Mouse (Mus musculus) kidney, adult 11 months (tissue): ENCODE data around the gene Mprip.

Experiments
- DNase-seq: peaks from one replicate; pipeline ENCODE4 v3.0.0; 2022

Mprip gene

DNA sequence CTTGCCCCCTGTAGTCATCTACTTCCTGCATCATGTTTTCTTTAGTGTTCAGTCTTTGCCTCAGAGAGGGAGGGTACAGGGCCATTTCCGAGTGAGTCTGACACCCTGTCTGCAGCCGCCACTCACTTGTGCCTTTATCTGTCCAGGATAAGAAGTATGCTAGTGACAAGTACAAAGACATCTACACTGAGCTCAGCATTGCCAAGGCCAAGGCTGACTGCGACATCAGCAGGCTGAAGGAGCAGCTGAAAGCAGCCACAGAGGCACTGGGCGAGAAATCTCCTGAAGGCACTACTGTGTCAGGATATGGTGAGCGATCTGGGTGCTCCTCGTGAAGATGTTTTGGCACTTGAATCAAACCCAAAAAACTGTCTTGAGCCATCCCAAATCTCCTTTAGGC is 108.6 kb downstream of the Mprip start:
- DNase-seq, result no peak

DNA sequence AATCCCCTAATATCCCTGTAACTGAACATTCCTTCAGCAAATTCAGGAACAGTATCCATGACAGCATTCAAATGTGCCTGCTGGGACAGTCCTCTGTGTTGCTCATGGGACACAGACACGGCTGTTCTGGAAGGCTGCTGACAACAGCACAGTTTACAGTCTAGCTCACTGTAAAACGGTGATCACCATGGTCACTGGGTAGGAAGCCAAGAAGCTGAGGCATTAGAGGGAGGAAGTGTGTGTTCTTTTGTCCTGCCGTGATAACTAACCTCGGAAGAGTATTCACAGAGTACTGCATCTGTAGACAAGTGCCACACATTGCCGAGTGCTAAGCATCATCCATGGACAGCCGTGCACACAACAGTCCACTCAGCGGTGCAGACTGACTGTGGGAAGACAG is 109.6 kb downstream of the Mprip start:
- DNase-seq, result no peak

DNA sequence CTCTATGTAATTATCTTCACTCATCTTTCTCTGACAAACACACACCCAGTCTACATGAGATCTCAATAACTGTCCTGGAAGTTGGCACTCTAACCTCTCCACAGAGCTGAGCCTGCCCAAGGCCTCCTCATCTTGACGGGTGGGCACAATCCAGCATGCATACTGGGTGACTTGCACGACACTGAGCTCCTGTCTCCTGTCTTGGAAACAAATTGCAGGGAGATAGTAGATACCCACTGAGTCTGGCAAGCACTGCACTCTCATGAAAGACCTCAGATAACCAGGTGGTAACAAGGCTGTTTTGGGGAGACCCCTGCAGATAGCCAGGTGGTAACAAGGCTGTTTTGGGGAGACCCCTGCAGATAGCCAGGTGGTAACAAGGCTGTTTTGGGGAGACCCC is 111.2 kb downstream of the Mprip start:
- no peak for DNase-seq

DNA sequence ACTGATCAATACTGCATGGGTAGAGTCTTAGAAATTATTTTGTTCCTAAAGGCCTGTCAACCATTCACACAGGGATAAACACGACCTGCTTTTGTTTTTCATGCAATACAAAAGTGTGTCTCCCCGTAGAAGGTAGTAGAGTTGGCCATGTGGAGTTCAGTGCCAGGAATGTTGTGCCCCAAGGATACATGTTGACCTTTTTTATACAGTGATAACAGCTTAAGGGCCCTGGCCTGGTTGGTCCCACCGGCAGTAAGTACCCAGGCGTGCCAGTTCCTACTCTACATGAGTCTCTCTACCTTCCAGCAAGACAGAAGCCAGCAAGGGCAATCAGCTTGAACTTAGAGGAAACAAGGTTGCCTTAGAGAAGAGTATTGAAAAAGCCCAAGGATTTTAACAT is 111.8 kb downstream of the Mprip start:
- no peak for DNase-seq

DNA sequence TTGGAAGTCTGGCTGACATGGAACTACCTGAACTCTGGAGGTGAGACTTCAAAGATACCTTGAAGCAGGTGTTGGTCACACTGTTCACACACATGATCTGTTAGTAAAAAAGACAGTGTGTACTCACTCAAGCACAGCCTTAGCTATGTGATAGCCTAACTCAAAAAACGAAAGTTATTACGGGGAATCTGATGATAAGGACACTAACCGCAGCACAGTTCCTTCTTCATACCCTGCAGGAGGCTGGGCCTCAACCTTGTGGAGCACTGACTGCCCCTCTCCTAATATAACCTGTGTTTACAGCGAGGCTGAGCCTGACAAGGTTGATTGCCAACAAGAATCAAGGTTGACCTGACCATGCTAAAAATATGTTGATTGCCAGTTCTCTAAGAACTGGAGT is 113.4 kb downstream of the Mprip start:
- no peak for DNase-seq

DNA sequence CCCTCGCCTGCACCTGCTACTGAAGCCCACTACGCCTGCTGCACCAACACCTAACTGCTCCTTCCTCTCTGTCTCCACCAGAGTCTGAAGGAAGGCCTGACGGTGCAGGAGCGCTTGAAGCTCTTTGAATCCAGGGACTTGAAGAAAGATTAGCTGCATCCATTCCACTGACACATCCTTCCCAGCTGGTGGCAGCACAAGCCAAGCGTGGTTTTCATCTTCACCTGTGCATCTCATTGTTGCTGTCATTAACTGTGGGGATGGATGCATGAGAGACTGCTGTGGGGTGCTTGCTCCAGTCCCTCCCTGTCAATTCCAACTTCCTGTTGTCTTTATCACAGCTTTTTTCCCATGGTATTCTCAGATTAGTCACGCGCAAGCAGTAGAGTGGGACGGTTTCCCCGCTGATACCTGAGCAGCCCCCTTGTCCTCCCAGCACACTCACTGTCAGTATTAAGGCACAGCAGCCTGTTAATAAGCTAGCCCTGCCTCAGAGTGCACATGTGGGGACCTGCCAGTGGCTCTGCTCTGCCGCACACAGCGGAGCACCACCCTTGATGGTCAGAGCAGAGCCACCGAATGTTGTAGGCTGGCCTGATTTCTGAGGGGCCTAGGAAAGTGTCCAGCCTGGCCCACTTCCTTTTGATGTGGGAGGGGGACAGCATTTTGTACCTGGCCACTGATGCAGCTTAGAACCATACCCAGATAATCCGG is 114.5 kb downstream of the Mprip start:
- no peak for DNase-seq

DNA sequence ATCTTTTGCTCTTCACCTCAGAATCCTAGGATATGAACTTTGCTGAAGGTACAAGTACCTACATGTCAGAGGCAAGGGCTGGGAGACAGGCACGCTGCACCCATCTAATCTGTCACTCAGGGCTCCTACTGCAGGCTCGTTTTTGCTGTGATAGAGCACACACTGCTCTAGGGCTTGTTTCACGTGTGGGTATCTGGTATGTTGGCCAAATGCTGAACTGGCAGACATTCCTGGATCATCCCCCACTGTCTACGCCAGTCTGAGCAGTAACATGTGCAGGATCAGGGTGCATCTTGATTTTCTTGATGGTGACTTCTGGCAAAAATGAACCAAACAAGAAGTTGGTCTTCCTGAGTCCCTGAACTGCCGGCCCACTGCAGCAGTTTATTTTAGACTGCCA is 116.2 kb downstream of the Mprip start:
- no peak for DNase-seq

DNA sequence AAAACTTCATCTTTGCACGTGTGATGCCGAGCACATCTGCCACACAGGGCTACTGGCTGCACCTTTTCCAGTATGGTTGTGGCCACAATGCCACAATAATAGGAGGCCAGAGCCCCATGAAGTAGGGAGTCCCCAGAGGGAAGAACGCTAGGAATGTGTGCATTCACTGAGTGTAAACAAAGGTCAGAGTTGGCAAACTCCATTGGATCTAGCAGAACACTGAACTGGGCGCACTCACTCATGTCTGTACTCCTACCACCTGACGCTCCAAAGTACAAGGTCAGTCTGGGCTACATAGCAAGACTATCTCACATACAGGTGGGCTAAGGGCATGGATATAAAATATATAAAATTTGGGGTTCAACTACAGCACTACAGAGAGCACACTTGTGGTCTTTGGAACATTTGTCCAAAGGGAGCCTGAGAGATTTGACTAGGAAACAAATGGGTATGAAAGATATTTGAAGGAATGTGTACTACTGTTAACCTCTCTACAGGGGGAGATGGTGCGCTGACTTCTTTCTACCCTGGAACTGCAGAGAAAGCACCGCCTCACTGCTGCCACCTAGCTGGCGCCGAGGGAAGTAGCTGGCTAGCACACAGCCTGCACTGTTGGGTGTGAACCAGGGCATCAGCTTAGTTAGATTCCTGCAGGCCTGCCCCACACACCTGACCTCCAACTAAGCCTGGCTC is 117.2 kb downstream of the Mprip start:
- peak; percentile 62 for DNase-seq

DNA sequence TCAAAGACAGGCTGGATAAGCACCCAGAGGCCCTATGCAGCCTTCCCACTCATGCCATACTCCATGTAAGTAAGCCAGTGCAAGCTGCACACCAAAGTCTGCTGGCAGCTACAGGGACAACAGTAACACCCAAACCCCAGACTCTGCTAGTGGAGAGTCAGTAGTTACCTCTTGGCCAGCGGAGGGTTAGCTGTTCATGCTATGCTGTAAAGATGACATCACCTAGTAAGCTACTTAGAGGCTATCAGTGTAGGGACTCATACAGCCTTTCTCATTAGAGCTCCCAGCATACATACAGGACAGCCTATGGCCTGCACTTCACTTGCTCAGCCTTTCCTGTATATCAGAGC is 117.7 kb downstream of the Mprip start:
- no peak for DNase-seq

DNA sequence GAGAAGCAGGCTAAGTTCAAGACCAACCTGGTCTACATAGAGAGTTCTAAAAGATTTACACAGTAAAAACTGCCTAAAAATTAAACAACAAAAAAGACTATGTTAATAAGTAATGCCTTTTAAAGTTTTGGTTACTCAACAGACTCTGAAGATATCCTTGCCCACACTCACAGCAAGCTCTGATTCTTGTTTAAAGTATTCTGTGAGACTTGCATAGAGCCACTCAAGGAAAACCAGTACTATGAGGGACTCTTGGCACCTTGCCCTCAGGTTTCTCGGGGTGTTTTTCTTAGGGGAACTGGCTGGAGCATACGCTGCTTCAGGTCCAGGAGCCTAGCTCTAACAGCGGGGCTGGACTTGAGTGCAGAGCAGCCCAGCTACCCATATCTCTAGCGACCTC is 118.3 kb downstream of the Mprip start:
- DNase-seq, result no peak

DNA sequence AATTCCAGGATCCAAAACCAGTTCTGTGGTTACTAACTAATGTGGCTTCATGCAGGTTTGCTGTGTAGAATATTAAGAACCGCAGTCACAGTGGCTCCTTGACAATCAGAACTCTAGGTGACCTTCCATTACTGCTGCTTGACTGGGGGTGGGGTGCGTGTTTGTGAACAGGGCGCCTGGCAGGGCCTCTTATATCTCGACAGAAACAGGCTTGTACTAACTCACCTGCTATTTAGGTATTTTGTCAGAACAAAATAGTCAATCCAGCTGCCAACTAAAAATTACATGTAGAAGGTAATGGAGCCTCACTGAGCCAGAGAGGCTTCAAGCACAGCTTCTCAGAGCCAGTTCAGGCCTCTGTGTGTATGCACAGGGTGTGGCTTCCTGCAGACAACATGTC is 119.1 kb downstream of the Mprip start:
- no peak for DNase-seq

DNA sequence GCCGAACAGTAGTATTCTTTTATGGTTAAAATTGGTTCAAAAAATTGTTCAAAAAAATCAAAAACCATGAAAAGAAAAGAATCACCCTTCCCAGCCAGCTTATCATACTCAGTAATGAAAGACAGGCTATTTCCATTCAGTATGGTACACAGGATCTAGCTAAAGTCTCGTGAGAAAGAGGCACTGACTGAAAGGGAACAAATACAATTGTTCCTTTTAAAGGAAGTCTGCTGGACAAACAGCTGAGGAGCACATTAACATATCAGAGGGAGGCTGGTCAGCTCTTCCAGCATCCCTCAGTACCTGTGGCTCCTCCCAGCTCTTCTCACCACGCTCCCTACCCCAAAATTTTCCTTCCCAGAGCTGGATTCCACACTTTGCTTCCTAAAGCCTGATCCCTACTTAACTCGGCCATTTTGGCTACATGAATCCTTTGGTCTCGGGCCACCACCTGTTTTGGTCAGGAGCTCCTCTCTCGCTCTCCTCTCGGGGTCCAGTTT is 121.0 kb downstream of the Mprip start:
- DNase-seq, result no peak

DNA sequence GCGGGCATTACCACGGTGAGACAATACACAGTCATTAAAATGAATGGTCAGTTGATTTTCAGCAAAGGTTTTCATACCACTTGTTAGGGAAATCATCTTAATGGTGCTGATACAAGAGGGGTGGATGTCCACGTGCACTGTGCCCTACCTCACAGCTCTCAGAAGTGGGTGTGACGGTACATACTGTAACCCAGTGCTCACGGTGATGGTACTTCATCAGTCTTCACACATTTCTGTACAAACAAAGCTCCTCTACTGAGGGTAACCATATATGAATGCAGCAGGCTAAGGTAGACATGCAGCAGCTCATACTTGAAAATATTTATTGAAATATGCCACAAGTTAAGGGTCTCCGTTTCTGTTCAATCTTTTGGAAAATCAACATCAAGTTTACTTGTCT is 122.5 kb downstream of the Mprip start:
- DNase-seq, result no peak

DNA sequence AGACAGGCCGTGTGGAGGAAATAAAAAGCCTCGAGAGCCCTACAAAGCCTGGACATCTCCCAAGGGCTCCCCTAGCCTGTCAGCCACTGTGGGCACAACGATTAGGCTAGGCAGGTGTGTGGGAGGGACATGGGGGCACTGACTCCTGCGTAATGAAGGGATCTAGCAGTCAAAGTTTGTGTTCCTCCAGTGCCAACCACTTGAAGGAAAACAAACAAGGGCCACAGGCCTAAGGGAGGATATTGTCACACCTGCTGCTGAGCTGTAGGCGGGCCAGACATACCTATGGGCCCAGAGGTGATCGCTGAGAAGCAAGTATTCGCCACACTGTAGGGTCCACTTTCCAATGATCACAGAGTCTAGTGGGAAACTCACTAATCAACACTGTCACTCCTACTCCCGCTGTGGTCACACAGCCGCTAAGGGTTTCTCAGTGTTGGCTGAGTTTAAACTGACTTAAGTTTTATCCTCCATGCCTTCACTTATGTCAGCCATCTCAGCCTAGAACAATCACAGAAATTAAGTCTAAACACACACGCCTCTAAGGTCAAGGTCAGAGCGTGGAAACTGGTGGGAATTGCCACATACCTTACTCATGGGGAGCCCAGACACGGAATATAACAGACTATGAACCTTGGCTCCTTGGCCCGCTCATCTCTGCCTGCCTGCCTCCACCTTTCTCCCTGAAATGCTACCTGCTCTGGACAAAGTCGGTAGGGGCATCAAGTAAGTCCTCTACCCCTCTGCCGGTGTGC is 125.5 kb downstream of the Mprip start:
- DNase-seq, result no peak

DNA sequence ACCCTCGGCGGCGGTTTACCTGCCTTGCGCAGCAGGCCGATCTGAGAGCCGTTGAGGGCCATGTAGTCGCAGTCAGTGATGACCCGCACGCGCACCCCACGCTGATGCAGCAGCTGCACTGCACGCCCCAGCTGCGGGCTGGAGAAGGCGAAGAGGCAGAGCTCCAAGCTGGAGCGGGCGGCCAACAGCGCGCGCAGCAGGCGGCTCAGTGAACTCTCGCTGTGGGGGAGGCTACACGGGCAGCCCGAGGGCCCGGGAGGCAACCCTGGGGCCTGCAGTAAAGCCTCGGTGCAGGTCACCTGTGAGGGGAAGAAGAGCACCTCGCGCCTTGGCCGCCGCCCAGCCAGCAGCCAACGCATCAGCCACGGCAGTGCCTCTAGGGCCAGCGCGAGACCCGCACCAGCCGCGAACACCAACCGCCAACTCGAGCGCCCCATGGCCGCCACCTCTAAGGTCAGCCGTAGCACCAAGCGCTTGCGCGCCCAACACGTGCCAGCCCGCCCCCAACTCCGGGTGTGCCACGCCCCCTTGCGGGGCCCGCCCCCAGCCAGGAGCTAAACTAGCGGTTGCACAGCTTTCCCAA is 126.2 kb downstream of the Mprip start, which contains the start of gene Pld6:
Gene Pld6 (minus strand): TSS at position 447 of the 583 bp plus-strand sequence.
- DNase-seq, result peak; percentile 53

DNA sequence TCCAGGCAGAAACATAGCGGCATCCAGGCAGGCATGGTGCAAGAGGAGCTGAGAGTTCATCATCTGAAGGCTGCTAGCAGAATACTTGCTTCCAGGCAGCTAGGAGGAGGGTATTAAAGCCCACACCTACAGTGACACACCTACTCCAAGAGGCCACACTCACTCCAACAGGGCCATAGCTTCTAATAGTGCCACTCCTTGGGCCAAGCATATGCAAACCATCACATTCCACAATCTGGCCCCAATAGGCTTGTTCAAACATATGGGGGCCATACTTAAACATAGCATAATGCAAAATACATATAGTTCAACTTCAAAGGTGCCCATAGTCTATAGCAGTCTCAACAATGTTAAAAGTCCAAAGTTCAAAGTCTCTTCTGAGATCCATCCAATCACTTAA is 128.2 kb downstream of the Mprip start:
- no peak for DNase-seq

DNA sequence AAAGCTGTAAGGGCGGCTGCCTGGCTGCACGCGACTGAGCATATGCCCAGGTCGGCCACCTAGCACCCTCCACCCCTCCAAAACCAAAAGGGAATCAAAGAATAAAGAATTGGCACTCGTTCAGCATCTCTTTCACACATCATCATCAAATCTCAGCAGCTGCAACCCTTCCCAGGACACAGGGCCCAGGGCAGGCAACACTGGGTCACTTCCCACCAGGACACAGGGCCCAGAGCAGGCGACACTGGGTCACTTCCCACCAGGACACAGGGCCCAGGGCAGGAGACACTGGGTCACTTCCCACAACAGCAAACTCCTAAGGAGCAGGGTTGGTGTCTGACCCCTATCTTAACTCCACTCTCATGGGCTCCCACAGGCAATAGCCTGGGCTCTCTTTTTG is 132.3 kb downstream of the Mprip start:
- no peak for DNase-seq

DNA sequence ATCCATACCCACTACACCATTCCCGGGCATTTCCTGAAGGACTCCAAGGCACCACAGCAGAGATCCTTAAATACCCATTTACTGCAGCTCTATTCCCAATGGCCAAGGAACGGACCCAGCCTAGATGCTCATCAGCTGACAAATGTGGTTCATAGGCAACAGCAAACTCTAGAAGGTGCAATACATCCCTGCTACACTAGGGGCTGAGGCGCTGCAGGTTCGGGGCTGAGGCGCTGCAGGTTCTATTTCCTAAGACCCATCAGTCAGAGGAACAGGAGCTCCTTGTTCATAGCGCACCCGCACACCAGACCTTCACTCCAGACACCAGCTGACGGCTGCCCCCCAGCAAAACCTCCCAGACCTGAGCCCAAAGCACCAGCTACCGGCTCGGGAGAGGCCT is 139.3 kb downstream of the Mprip start:
- DNase-seq, result no peak

DNA sequence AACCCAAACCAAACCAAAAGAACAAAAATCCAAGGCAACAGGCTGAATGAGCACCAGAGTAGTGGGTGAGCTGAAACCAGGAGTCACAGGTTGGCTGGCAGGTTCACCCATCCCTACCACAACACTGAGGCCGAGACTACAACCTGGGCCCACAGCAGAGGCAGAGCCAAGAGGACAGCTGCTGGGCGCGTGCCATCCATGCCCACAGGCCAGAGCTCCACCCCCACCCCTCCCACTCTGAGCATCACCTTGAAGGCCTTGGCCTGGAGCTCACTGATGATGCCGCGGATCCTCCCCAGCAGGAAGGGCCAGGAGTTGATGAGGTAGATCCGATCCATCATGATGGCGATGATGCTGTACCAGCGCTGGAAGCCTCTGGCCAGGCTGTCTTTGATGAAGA is 140.8 kb downstream of the Mprip start:
- no peak for DNase-seq

DNA sequence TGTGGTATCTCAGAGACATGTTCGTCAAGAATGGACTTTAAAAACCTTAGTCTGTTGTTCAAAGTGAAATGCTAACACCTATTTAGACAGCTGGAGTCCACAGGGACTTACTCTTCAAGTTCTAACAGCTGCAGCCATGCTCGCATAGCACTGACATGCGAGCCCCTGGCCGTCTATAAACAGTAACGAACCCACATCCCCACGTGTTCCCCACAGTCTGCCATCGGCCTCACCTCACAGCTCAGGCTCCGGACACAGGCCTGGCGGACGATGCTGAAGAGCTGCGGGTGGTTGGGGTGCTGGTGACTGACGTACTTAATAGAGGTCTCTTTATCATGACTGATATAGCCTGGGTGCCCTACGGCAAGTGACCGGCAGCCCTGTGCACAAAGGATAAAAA is 142.4 kb downstream of the Mprip start:
- no peak for DNase-seq

DNA sequence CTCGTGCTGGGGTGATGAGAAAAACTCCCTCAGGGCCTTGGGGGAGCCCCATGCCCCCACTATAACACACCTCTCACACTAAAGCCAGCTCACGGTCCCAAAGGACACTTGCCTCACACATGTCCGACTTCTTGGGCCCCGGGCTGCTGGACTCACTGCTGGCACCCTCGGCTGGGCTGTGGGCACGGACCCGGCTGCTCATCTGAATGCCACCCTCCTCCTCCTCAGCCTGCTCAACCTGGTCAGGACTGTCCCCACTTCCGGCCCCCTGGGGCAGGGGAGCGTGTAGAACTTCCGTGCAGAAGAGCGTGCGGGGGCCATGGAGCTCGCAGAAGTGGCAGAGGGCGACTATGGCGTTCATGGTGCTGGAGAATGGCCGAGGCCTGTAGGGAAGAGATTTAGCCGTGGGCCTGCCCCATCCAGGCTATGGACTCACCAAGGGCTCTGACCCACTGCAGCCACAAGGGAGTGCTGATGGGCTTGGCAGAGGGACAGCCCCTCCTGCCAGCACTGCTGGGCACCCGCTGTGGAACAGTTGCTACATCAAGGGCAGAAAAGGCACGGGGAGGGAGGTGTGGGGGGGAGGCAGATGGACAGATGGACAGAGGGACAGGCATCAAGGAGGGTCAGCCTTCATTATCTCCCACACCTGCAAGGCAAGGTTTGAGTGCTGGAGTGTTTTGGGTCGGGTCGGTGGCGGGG is 143.5 kb downstream of the Mprip start:
- DNase-seq, result no peak

DNA sequence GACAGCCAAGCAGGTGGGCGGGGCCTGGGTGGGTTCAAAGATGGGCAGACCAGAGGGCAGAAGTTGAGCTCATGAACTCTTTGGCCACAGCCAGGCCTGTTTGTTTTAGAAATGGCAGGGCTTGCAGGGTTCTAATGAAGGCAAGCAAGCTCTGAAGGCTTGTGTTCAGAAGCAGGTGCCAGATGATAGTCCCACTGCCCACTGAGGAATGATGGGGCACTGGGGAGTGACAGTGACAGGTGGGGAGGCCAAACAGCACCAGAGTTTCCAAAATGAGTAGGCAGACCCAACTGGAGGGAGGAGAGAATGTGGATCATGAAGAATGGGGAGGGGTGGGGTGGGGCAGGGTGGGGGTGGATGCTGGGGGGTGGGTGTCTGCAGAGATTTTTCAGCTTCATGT is 144.2 kb downstream of the Mprip start:
- no peak for DNase-seq

DNA sequence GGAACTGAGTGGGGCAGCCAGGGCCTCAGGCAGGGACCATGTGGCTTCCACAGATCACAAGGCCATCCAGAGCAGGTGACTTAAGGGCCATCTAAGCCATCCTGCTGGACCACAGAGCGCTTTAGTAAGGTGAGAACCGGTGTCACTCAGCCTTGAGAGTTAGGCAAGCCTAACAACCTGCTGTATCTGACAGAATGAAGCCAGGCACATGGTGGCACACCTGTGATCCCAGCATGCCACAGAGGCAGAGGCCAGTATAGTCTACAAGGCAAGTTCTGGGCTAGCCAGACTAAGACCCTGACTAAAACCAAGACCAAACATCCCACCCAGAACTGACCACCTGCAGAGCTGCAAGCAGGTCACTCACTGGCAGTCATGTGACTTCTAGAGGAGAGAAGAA is 144.6 kb downstream of the Mprip start:
- no peak for DNase-seq
